11 mouse cellular contexts compared by ENCODE assay signal in genomic region chr10:125114318-125114717, GRCm38 (mm10).
DNase-seq lines count a peak whose midpoint lies in the region; ATAC-seq lines count a peak whose summit lies in the region.
"Had no signal": no experiment of that assay in that cellular context is flagged by ENCODE, and none has a peak within 500 bp of the region (broad histone marks: within the 10 kb centered on the region; RNA-seq: fewer than 3 reads in every experiment).

No protein-coding gene starts in this region.

- H3K4me2 ChIP-seq in hindbrain, embryonic 11.5 days (replicated peaks; ENCODE audit: low read depth, low read length), result no peak overlapping the region
- no peak overlapping the region for H3K4me2 ChIP-seq in hindbrain, embryonic 12.5 days (replicated peaks)
- H3K4me2 ChIP-seq: heart, embryonic 12.5 days; neural tube, embryonic 12.5 days had no signal

- H3K9me3 ChIP-seq in hindbrain, embryonic 11.5 days (ENCODE audit: control insufficient read depth, low read length), result no peaks in the 10 kb centered on the region
- H3K9me3 ChIP-seq in hindbrain, embryonic 12.5 days (replicated peaks), result no peaks in the 10 kb centered on the region
- H3K9me3 ChIP-seq: heart, embryonic 12.5 days had no signal

- H3K36me3 ChIP-seq in hindbrain, embryonic 11.5 days (ENCODE audit: control insufficient read depth, insufficient read depth, low read length), result no peaks in the 10 kb centered on the region
- H3K36me3 ChIP-seq in hindbrain, embryonic 12.5 days, result no peaks in the 10 kb centered on the region
- H3K36me3 ChIP-seq: heart, embryonic 12.5 days; neural tube, embryonic 12.5 days had no signal

- H3K4me1 ChIP-seq in hindbrain, embryonic 11.5 days (replicated peaks; ENCODE audit: control insufficient read depth, insufficient read depth, low read length), result no peaks in the 10 kb centered on the region
- no peaks in the 10 kb centered on the region for H3K4me1 ChIP-seq in hindbrain, embryonic 12.5 days
- H3K4me1 ChIP-seq: heart, embryonic 12.5 days; neural tube, embryonic 12.5 days had no signal

- 13% methylated on average over 1 of the region's 1 CpGs for WGBS in hindbrain, embryonic 11.5 days
- 38% methylated on average over 1 of the region's 1 CpGs for WGBS in hindbrain, embryonic 12.5 days

- H3K27ac ChIP-seq in hindbrain, embryonic 11.5 days (ENCODE audit: low read depth, low read length), result no peak overlapping the region
- no peak overlapping the region for H3K27ac ChIP-seq in hindbrain, embryonic 12.5 days
- H3K27ac ChIP-seq: neural tube, embryonic 12.5 days had no signal

- H3K4me3 ChIP-seq in hindbrain, embryonic 11.5 days (ENCODE audit: low read depth, low read length), result no peak overlapping the region
- no peak overlapping the region for H3K4me3 ChIP-seq in hindbrain, embryonic 12.5 days
- H3K4me3 ChIP-seq: heart, embryonic 12.5 days; neural tube, embryonic 12.5 days had no signal

- H3K27me3 ChIP-seq in hindbrain, embryonic 11.5 days (ENCODE audit: control insufficient read depth, insufficient read depth, low read length), result no peaks in the 10 kb centered on the region
- H3K27me3 ChIP-seq in hindbrain, embryonic 12.5 days, result no peaks in the 10 kb centered on the region
- H3K27me3 ChIP-seq: heart, embryonic 12.5 days; neural tube, embryonic 12.5 days had no signal

- peak; percentile 4 for DNase-seq in hindbrain, embryonic 11.5 days (ENCODE audit: low spot score)
- DNase-seq in right cerebral cortex, adult 18-20 months, result peak; percentile 8
- DNase-seq in right cerebral cortex, postnatal 36 days (ENCODE audit: low spot score in 2 of 2), result no peak
- peak; percentile 39 for DNase-seq in embryo, embryonic 10.5 days (ENCODE audit: low spot score)
- DNase-seq in yolk sac, embryonic 10.5 days (ENCODE audit: low spot score), result peak; percentile 4
- DNase-seq in layer of hippocampus, adult 8-10 months (ENCODE audit: low spot score in 2 of 2), result no peak
- no peak for DNase-seq in frontal cortex, postnatal 14 days (ENCODE audit: low spot score in 2 of 2)
- DNase-seq: thymus, postnatal 36 days had no signal

- H3K9ac ChIP-seq in hindbrain, embryonic 11.5 days (ENCODE audit: low read depth, low read length), result no peak overlapping the region
- no peak overlapping the region for H3K9ac ChIP-seq in hindbrain, embryonic 12.5 days
- H3K9ac ChIP-seq: heart, embryonic 12.5 days; neural tube, embryonic 12.5 days had no signal

- no peak for ATAC-seq in hindbrain, embryonic 11.5 days (ENCODE audit: low FRiP score)
- ATAC-seq in hindbrain, embryonic 12.5 days (ENCODE audit: low FRiP score), result no peak

Comparison
In these comparisons a context has a peak if more than half of its experiments do, and no peak if none do; other contexts are left out.
1. DNase-seq: peak in hindbrain, embryonic 11.5 days (single experiment), right cerebral cortex, adult 18-20 months (single experiment), embryo, embryonic 10.5 days (single experiment) and yolk sac, embryonic 10.5 days (single experiment); none in right cerebral cortex, postnatal 36 days (0 of 2), layer of hippocampus, adult 8-10 months (0 of 2) and frontal cortex, postnatal 14 days (0 of 2).